Mouse (Mus musculus): Measurements from ENCODE around the gene Rbfox1. TPM values are rescaled to one million over a fixed set of nuclear protein-coding genes. Genes with fewer than 3 reads are reported as not detected.

Gene Rbfox1
- polyA plus RNA-seq, 1 experiment from 2014 or later, result 276 TPM

GRCm38 (mm10) chr16:6962508-6962907 lies 1077.4 kb downstream of the Rbfox1 start:
- no peak for ATAC-seq
- H3K27ac ChIP-seq (ENCODE audit: low read depth, low read length), result no peak overlapping the region
- H3K27me3 ChIP-seq (replicated peaks; ENCODE audit: control insufficient read depth, insufficient read depth, low read length), result no peaks in the 10 kb centered on the region
- no peak overlapping the region for H3K9ac ChIP-seq (ENCODE audit: low read depth, low read length)
- H3K4me2 ChIP-seq (ENCODE audit: low read length), result no peak overlapping the region
- no peaks in the 10 kb centered on the region for H3K36me3 ChIP-seq (ENCODE audit: control insufficient read depth, insufficient read depth, low read length)
- H3K4me1 ChIP-seq (ENCODE audit: control insufficient read depth, insufficient read depth, low read depth, low read length), result peaks cover 12% of the 10 kb centered on the region
- H3K9me3 ChIP-seq (ENCODE audit: control insufficient read depth, low read length), result no peaks in the 10 kb centered on the region
- WGBS, result 35% methylated on average over 5 of the region's 5 CpGs
- H3K4me3 ChIP-seq (ENCODE audit: low read length), result no peak overlapping the region

- H3K9ac ChIP-seq (ENCODE audit: low read depth, low read length), result no peak overlapping the region
- H3K4me2 ChIP-seq (ENCODE audit: low read length), result no peak overlapping the region
- ATAC-seq, result no peak
- H3K27ac ChIP-seq (ENCODE audit: low read depth, low read length), result no peak overlapping the region
- no peak overlapping the region for H3K4me3 ChIP-seq (ENCODE audit: low read length)
- H3K9me3 ChIP-seq (ENCODE audit: control insufficient read depth, low read length), result no peaks in the 10 kb centered on the region
- H3K4me1 ChIP-seq (ENCODE audit: control insufficient read depth, insufficient read depth, low read depth, low read length), result peaks cover 12% of the 10 kb centered on the region
- WGBS, result 81% methylated on average over 4 of the region's 4 CpGs
- H3K36me3 ChIP-seq (ENCODE audit: control insufficient read depth, insufficient read depth, low read length), result no peaks in the 10 kb centered on the region
- no peaks in the 10 kb centered on the region for H3K27me3 ChIP-seq (replicated peaks; ENCODE audit: control insufficient read depth, insufficient read depth, low read length)
Observed at GRCm38 (mm10) chr16:6963533-6963932, 1078.4 kb downstream of the Rbfox1 start.

- no peak overlapping the region for H3K4me2 ChIP-seq (ENCODE audit: low read length)
- H3K36me3 ChIP-seq (ENCODE audit: control insufficient read depth, insufficient read depth, low read length), result no peaks in the 10 kb centered on the region
- H3K9ac ChIP-seq (ENCODE audit: low read depth, low read length), result no peak overlapping the region
- peaks cover 12% of the 10 kb centered on the region for H3K4me1 ChIP-seq (ENCODE audit: control insufficient read depth, insufficient read depth, low read depth, low read length)
- no peak for ATAC-seq
- H3K27ac ChIP-seq (ENCODE audit: low read depth, low read length), result no peak overlapping the region
- H3K4me3 ChIP-seq (ENCODE audit: low read length), result no peak overlapping the region
- H3K9me3 ChIP-seq (ENCODE audit: control insufficient read depth, low read length), result no peaks in the 10 kb centered on the region
- no peaks in the 10 kb centered on the region for H3K27me3 ChIP-seq (replicated peaks; ENCODE audit: control insufficient read depth, insufficient read depth, low read length)
- WGBS, result 10% methylated on average over 8 of the region's 8 CpGs
Observed at GRCm38 (mm10) chr16:6964720-6965583, 1079.8 kb downstream of the Rbfox1 start.

GRCm38 (mm10) chr16:6969986-6970385 lies 1084.8 kb downstream of the Rbfox1 start:
- Histone ChIP-seq H3K4me3 (ENCODE audit: low read length) (no peak overlapping the region), H3K4me1 (ENCODE audit: control insufficient read depth, insufficient read depth, low read depth, low read length) (peaks cover 3% of the 10 kb centered on the region), H3K36me3 (ENCODE audit: control insufficient read depth, insufficient read depth, low read length) (no peaks in the 10 kb centered on the region), H3K27me3 (replicated peaks; ENCODE audit: control insufficient read depth, insufficient read depth, low read length) (no peaks in the 10 kb centered on the region), H3K27ac (ENCODE audit: low read depth, low read length) (no peak overlapping the region), H3K4me2 (ENCODE audit: low read length) (no peak overlapping the region), H3K9ac (ENCODE audit: low read depth, low read length) (no peak overlapping the region), H3K9me3 (ENCODE audit: control insufficient read depth, low read length) (no peaks in the 10 kb centered on the region)
- ATAC-seq, result no peak
- WGBS, result 54% methylated on average over 2 of the region's 4 CpGs

GRCm38 (mm10) chr16:6976341-6976740 lies 1091.2 kb downstream of the Rbfox1 start:
- no peaks in the 10 kb centered on the region for H3K36me3 ChIP-seq (ENCODE audit: control insufficient read depth, insufficient read depth, low read length)
- H3K4me3 ChIP-seq (ENCODE audit: low read length), result no peak overlapping the region
- H3K9ac ChIP-seq (ENCODE audit: low read depth, low read length), result no peak overlapping the region
- H3K27me3 ChIP-seq (replicated peaks; ENCODE audit: control insufficient read depth, insufficient read depth, low read length), result no peaks in the 10 kb centered on the region
- ATAC-seq, result no peak
- no peak overlapping the region for H3K4me2 ChIP-seq (ENCODE audit: low read length)
- WGBS, result 46% methylated on average over 7 of the region's 7 CpGs
- no peak overlapping the region for H3K27ac ChIP-seq (ENCODE audit: low read depth, low read length)
- H3K4me1 ChIP-seq (ENCODE audit: control insufficient read depth, insufficient read depth, low read depth, low read length), result no peaks in the 10 kb centered on the region
- no peaks in the 10 kb centered on the region for H3K9me3 ChIP-seq (ENCODE audit: control insufficient read depth, low read length)

- Histone ChIP-seq H3K4me3 (ENCODE audit: low read length) (no peak overlapping the region), H3K9me3 (ENCODE audit: control insufficient read depth, low read length) (no peaks in the 10 kb centered on the region), H3K27me3 (replicated peaks; ENCODE audit: control insufficient read depth, insufficient read depth, low read length) (no peaks in the 10 kb centered on the region), H3K36me3 (ENCODE audit: control insufficient read depth, insufficient read depth, low read length) (no peaks in the 10 kb centered on the region), H3K9ac (ENCODE audit: low read depth, low read length) (no peak overlapping the region), H3K27ac (ENCODE audit: low read depth, low read length) (no peak overlapping the region), H3K4me1 (ENCODE audit: control insufficient read depth, insufficient read depth, low read depth, low read length) (no peaks in the 10 kb centered on the region), H3K4me2 (ENCODE audit: low read length) (no peak overlapping the region)
- ATAC-seq, result no peak
- WGBS, result 89% methylated on average over 2 of the region's 2 CpGs
Observed at GRCm38 (mm10) chr16:6983947-6984346, 1098.8 kb downstream of the Rbfox1 start.

GRCm38 (mm10) chr16:6986031-6986430 lies 1100.9 kb downstream of the Rbfox1 start:
- Histone ChIP-seq H3K4me2 (ENCODE audit: low read length) (no peak overlapping the region), H3K27ac (ENCODE audit: low read depth, low read length) (no peak overlapping the region), H3K4me1 (ENCODE audit: control insufficient read depth, insufficient read depth, low read depth, low read length) (no peaks in the 10 kb centered on the region), H3K9ac (ENCODE audit: low read depth, low read length) (no peak overlapping the region), H3K27me3 (replicated peaks; ENCODE audit: control insufficient read depth, insufficient read depth, low read length) (no peaks in the 10 kb centered on the region), H3K36me3 (ENCODE audit: control insufficient read depth, insufficient read depth, low read length) (no peaks in the 10 kb centered on the region), H3K9me3 (ENCODE audit: control insufficient read depth, low read length) (no peaks in the 10 kb centered on the region), H3K4me3 (ENCODE audit: low read length) (no peak overlapping the region)
- ATAC-seq, result peak; percentile 79; the same call in 1 of the 2 replicates

GRCm38 (mm10) chr16:6986494-6986893 lies 1101.3 kb downstream of the Rbfox1 start:
- ATAC-seq, result no peak
- 47% methylated on average over 2 of the region's 2 CpGs for WGBS

GRCm38 (mm10) chr16:6992251-6992650 lies 1107.1 kb downstream of the Rbfox1 start:
- Histone ChIP-seq H3K4me1 (ENCODE audit: control insufficient read depth, insufficient read depth, low read depth, low read length) (no peaks in the 10 kb centered on the region), H3K36me3 (ENCODE audit: control insufficient read depth, insufficient read depth, low read length) (no peaks in the 10 kb centered on the region), H3K9me3 (ENCODE audit: control insufficient read depth, low read length) (no peaks in the 10 kb centered on the region), H3K4me2 (ENCODE audit: low read length) (no peak overlapping the region), H3K27ac (ENCODE audit: low read depth, low read length) (no peak overlapping the region), H3K27me3 (replicated peaks; ENCODE audit: control insufficient read depth, insufficient read depth, low read length) (no peaks in the 10 kb centered on the region), H3K9ac (ENCODE audit: low read depth, low read length) (no peak overlapping the region), H3K4me3 (ENCODE audit: low read length) (no peak overlapping the region)
- no peak for ATAC-seq
- 83% methylated on average over 5 of the region's 5 CpGs for WGBS

More at GRCm38 (mm10) chr16:6986494-6986893, 1101.3 kb downstream of the Rbfox1 start:
- no peaks in the 10 kb centered on the region for H3K36me3 ChIP-seq (ENCODE audit: control insufficient read depth, insufficient read depth, low read length)
- H3K4me1 ChIP-seq (ENCODE audit: control insufficient read depth, insufficient read depth, low read depth, low read length), result no peaks in the 10 kb centered on the region
- no peaks in the 10 kb centered on the region for H3K27me3 ChIP-seq (replicated peaks; ENCODE audit: control insufficient read depth, insufficient read depth, low read length)
- H3K9ac ChIP-seq (ENCODE audit: low read depth, low read length), result no peak overlapping the region
- no peaks in the 10 kb centered on the region for H3K9me3 ChIP-seq (ENCODE audit: control insufficient read depth, low read length)
- H3K27ac ChIP-seq (ENCODE audit: low read depth, low read length), result no peak overlapping the region
- no peak overlapping the region for H3K4me2 ChIP-seq (ENCODE audit: low read length)
- H3K4me3 ChIP-seq (ENCODE audit: low read length), result no peak overlapping the region

All from hindbrain, embryonic 16.5 days (tissue).